Mouse (Mus musculus) lung, postnatal 0 days (tissue): ENCODE measurements around the gene Hspa12b.

ENCODE experiments used
- CTCF ChIP-seq: IDR thresholded peaks from 2 replicates; pipeline ENCODE4 v1.5.1; 2016; ENCODE audit warnings: antibody characterized with exemption, mild to moderate bottlenecking
- EP300 ChIP-seq: IDR thresholded peaks from 2 replicates; pipeline ENCODE4 v1.6.1; 2016; ENCODE audit warnings: antibody characterized with exemption, mild to moderate bottlenecking, control low read depth

DNA sequence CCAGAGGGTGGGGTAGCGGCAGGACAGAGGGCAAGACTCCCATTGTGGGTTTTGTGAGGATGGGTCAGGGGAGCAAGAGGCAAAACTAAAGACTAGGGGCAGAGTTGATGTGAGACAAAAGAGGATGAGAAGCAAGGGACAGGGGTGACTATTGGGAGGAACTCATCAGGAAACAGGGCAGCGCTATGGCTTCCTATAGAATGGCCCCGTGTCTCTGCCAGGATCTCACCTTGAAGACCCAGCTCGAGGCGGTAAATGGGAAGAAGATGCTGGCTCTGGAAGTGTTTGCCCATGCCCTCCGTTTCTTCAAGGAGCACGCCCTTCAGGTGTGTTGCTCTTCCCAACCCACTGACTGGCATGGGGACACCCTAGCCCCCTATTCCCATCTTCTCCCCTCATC lies 11.7 kb downstream of the Hspa12b start:
- TF ChIP-seq CTCF (no peak), EP300 (no peak)
